Mouse (Mus musculus) testis, adult 2 months (tissue): ENCODE results near the gene Arnt.

ENCODE experiments used
- CTCF ChIP-seq: fragments of 200-500 bp; IDR thresholded peaks from 2 replicates; pipeline ENCODE4 v1.5.1; 2012; ENCODE audit warnings: low read depth, mild to moderate bottlenecking, inconsistent platforms, low read length, moderate library complexity; ENCODE audit not compliant: control insufficient read depth, insufficient read depth, insufficient replicate concordance
- POLR2A ChIP-seq: fragments of 200-500 bp; IDR thresholded peaks from 2 replicates; pipeline ENCODE4 v1.6.1; 2012; ENCODE audit warnings: low read depth, mild to moderate bottlenecking, inconsistent platforms, low read length, moderate library complexity; ENCODE audit not compliant: control insufficient read depth

DNA sequence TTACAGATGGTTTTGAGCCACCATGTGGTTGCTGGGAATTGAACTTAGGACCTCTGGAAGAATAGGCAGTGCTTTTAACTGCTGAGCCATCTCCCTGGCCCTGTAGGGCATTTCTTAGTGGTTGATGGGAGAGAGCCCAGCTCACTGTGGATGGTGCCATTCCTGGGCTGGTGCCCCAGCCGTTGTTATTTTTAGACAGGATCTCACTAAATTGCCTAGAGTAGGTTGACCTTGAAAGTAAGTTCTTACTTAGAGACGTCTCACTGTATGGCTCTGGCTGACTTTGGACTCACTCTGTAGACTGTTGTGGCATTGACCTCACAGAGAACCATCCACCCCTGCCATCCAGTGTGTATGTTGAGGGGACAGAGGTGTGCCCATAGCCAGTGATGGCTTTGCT is 64.0 kb downstream of the Arnt start:
- TF ChIP-seq POLR2A (no peak), CTCF (no peak)
